Mouse (Mus musculus): ENCODE results near the gene Mrpl27.

GRCm38 (mm10) chr11:94646457-94646856 lies 7.1 kb upstream of the Mrpl27 start:
- no peak for TF ChIP-seq GATA1 (IDR thresholded peaks at IDR 0.05; ENCODE audit: low read length)
- TF ChIP-seq TAL1 (IDR thresholded peaks at IDR 0.05; ENCODE audit: low read length) = no peak

Data from erythroblast, embryonic 14.5 days (primary cell).